Mouse (Mus musculus): ENCODE results near the gene Ube2k. TPM values are rescaled to one million over a fixed set of nuclear protein-coding genes. Genes with fewer than 3 reads are reported as not detected.

The Ube2k gene
- polyA plus RNA-seq, 1 experiment from 2014 or later = 174 TPM

GRCm38 (mm10) chr5:65590199-65590598, 53.2 kb downstream of the Ube2k start:
- Histone ChIP-seq H3K4me3 (replicated peaks) (no peak overlapping the region), H3K4me2 (no peak overlapping the region), H3K9ac (no peak overlapping the region), H3K27ac (no peak overlapping the region), H3K9me3 (no peaks in the 10 kb centered on the region), H3K4me1 (no peaks in the 10 kb centered on the region), H3K36me3 (peaks cover 11% of the 10 kb centered on the region; the same call in 1 of the 2 replicates), H3K27me3 (replicated peaks) (no peaks in the 10 kb centered on the region)
- WGBS = 83% methylated on average over 1 of the region's 1 CpGs
- ATAC-seq (ENCODE audit: insufficient read depth, low FRiP score, low read depth) = no peak

GRCm38 (mm10) chr5:65592421-65592820, 55.4 kb downstream of the Ube2k start:
- Histone ChIP-seq H3K9ac (no peak overlapping the region), H3K4me1 (no peaks in the 10 kb centered on the region), H3K4me2 (no peak overlapping the region), H3K36me3 (0 out of 2 replicates have a peak, but pooled peaks cover 8% of the 10 kb centered on the region), H3K4me3 (replicated peaks) (no peak overlapping the region), H3K9me3 (no peaks in the 10 kb centered on the region), H3K27ac (no peak overlapping the region), H3K27me3 (replicated peaks) (no peaks in the 10 kb centered on the region)
- 78% methylated on average over 2 of the region's 2 CpGs for WGBS
- no peak for ATAC-seq (ENCODE audit: insufficient read depth, low FRiP score, low read depth)

GRCm38 (mm10) chr5:65599681-65600080, 62.6 kb downstream of the Ube2k start:
- Histone ChIP-seq H3K27me3 (replicated peaks) (no peaks in the 10 kb centered on the region), H3K9ac (no peak overlapping the region), H3K36me3 (peaks cover 5% of the 10 kb centered on the region; the same call in 1 of the 2 replicates), H3K4me3 (replicated peaks) (no peak overlapping the region), H3K27ac (no peak overlapping the region), H3K4me2 (no peak overlapping the region), H3K4me1 (no peaks in the 10 kb centered on the region), H3K9me3 (no peaks in the 10 kb centered on the region)
- ATAC-seq (ENCODE audit: insufficient read depth, low FRiP score, low read depth) = no peak
- 84% methylated on average over 7 of the region's 7 CpGs for WGBS

GRCm38 (mm10) chr5:65606820-65607219, 69.8 kb downstream of the Ube2k start:
- Histone ChIP-seq H3K4me2 (no peak overlapping the region), H3K27ac (no peak overlapping the region), H3K9ac (no peak overlapping the region), H3K27me3 (replicated peaks) (no peaks in the 10 kb centered on the region), H3K4me1 (no peaks in the 10 kb centered on the region), H3K9me3 (no peaks in the 10 kb centered on the region), H3K4me3 (replicated peaks) (no peak overlapping the region), H3K36me3 (peaks cover 13% of the 10 kb centered on the region; the same call in 1 of the 2 replicates)
- 87% methylated on average over 1 of the region's 1 CpGs for WGBS
- no peak for ATAC-seq (ENCODE audit: insufficient read depth, low FRiP score, low read depth)

- 80% methylated on average over 5 of the region's 5 CpGs for WGBS
- no peaks in the 10 kb centered on the region for H3K27me3 ChIP-seq (replicated peaks)
- no peaks in the 10 kb centered on the region for H3K9me3 ChIP-seq
- ATAC-seq (ENCODE audit: insufficient read depth, low FRiP score, low read depth) = no peak
- peaks cover 17% of the 10 kb centered on the region; the same call in 1 of the 2 replicates for H3K36me3 ChIP-seq
- no peak overlapping the region for H3K4me2 ChIP-seq
- no peak overlapping the region for H3K9ac ChIP-seq
- H3K4me1 ChIP-seq = no peaks in the 10 kb centered on the region
- H3K4me3 ChIP-seq (replicated peaks) = no peak overlapping the region
- no peak overlapping the region for H3K27ac ChIP-seq
These were observed 72.7 kb downstream of the Ube2k start for GRCm38 (mm10) chr5:65609769-65610168.

GRCm38 (mm10) chr5:65610541-65610940, 73.5 kb downstream of the Ube2k start:
- no peaks in the 10 kb centered on the region for H3K27me3 ChIP-seq (replicated peaks)
- H3K36me3 ChIP-seq = peaks cover 23% of the 10 kb centered on the region; the same call in 1 of the 2 replicates
- no peaks in the 10 kb centered on the region for H3K9me3 ChIP-seq
- 80% methylated on average over 4 of the region's 4 CpGs for WGBS
- H3K27ac ChIP-seq = no peak overlapping the region
- H3K4me2 ChIP-seq = no peak overlapping the region
- no peak overlapping the region for H3K4me3 ChIP-seq (replicated peaks)
- no peak for ATAC-seq (ENCODE audit: insufficient read depth, low FRiP score, low read depth)
- H3K9ac ChIP-seq = no peak overlapping the region
- H3K4me1 ChIP-seq = no peaks in the 10 kb centered on the region

- Histone ChIP-seq H3K27ac (no peak overlapping the region), H3K9me3 (no peaks in the 10 kb centered on the region), H3K4me1 (no peaks in the 10 kb centered on the region), H3K4me3 (replicated peaks) (no peak overlapping the region), H3K27me3 (replicated peaks) (no peaks in the 10 kb centered on the region), H3K9ac (no peak overlapping the region), H3K4me2 (no peak overlapping the region), H3K36me3 (peaks cover 31% of the 10 kb centered on the region)
- 69% methylated on average over 9 of the region's 9 CpGs for WGBS
- ATAC-seq (ENCODE audit: insufficient read depth, low FRiP score, low read depth) = no peak
These were observed 76.3 kb downstream of the Ube2k start for GRCm38 (mm10) chr5:65613152-65613924.

GRCm38 (mm10) chr5:65624340-65624739, 87.3 kb downstream of the Ube2k start:
- H3K36me3 ChIP-seq = peaks cover 20% of the 10 kb centered on the region
- H3K9ac ChIP-seq = no peak overlapping the region
- H3K27me3 ChIP-seq (replicated peaks) = no peaks in the 10 kb centered on the region
- H3K4me1 ChIP-seq = no peaks in the 10 kb centered on the region
- no peaks in the 10 kb centered on the region for H3K9me3 ChIP-seq
- no peak overlapping the region for H3K4me3 ChIP-seq (replicated peaks)
- H3K4me2 ChIP-seq = no peak overlapping the region
- ATAC-seq (ENCODE audit: insufficient read depth, low FRiP score, low read depth) = no peak
- H3K27ac ChIP-seq = no peak overlapping the region

GRCm38 (mm10) chr5:65638896-65639295, 101.9 kb downstream of the Ube2k start:
- Histone ChIP-seq H3K4me3 (replicated peaks) (no peak overlapping the region), H3K27me3 (replicated peaks) (no peaks in the 10 kb centered on the region), H3K9ac (no peak overlapping the region), H3K27ac (no peak overlapping the region), H3K9me3 (no peaks in the 10 kb centered on the region), H3K36me3 (peaks cover 20% of the 10 kb centered on the region), H3K4me2 (no peak overlapping the region), H3K4me1 (no peaks in the 10 kb centered on the region)
- no peak for ATAC-seq (ENCODE audit: insufficient read depth, low FRiP score, low read depth)
- WGBS = 98% methylated on average over 1 of the region's 1 CpGs

Other genes starting within 250 kb of the Ube2k start
- 84.8 and 87.7 TPM in 2 replicates for gene Rfc1, start 201.6 kb upstream of the Ube2k start, polyA plus RNA-seq (2015; fragmentation: Nextera tagmentation; extraction: Ambion mirVana)
- 1.6 and 1.9 TPM in 2 replicates for gene Klb, start 188.9 kb upstream of the Ube2k start, polyA plus RNA-seq (2015; fragmentation: Nextera tagmentation; extraction: Ambion mirVana)
- 990 and 1,013 TPM in 2 replicates for gene Rpl9, start 145.8 kb upstream of the Ube2k start, polyA plus RNA-seq (2015; fragmentation: Nextera tagmentation; extraction: Ambion mirVana)
- gene Lias, start 145.7 kb upstream of the Ube2k start, polyA plus RNA-seq (2015; fragmentation: Nextera tagmentation; extraction: Ambion mirVana) = 58.4 and 61.5 TPM in 2 replicates
- 152 and 165 TPM in 2 replicates for gene Ugdh, start 101.3 kb upstream of the Ube2k start, polyA plus RNA-seq (2015; fragmentation: Nextera tagmentation; extraction: Ambion mirVana)
- gene Gm43552, start 44.4 kb upstream of the Ube2k start, polyA plus RNA-seq (2015; fragmentation: Nextera tagmentation; extraction: Ambion mirVana) = 1.8 TPM in 1 of 2 replicates, not detected in the other
- gene Smim14, start within 50 bp of the Ube2k start, polyA plus RNA-seq (2015; fragmentation: Nextera tagmentation; extraction: Ambion mirVana) = 161 and 177 TPM in 2 replicates
- gene Pds5a, start 161.0 kb downstream of the Ube2k start, polyA plus RNA-seq (2015; fragmentation: Nextera tagmentation; extraction: Ambion mirVana) = 57.1 and 62.3 TPM in 2 replicates
- gene N4bp2, start 226.3 kb downstream of the Ube2k start, polyA plus RNA-seq (2015; fragmentation: Nextera tagmentation; extraction: Ambion mirVana) = 22.4 and 23.3 TPM in 2 replicates

All from stomach, embryonic 15.5 days (tissue).